Mouse (Mus musculus) heart, adult 2 months (tissue): Measurements from ENCODE around the gene Smim14.
A peak's percentile ranks its signal among the peaks of the same experiment; 100 is the strongest.

Experiments used
- CTCF ChIP-seq: fragments of 200-600 bp; IDR thresholded peaks from 2 replicates; pipeline ENCODE4 v1.8.1; 2022; ENCODE audit warnings: antibody characterized with exemption, mild to moderate bottlenecking, moderate library complexity
- EP300 ChIP-seq: fragments of 200-500 bp; IDR thresholded peaks from 2 replicates; pipeline ENCODE4 v1.6.1; 2011; ENCODE audit warnings: low read depth, low read length, control low read depth; ENCODE audit not compliant: insufficient read depth

- no peak for TF ChIP-seq EP300
- TF ChIP-seq CTCF = peak; percentile 87
Measured at GRCm38 (mm10) chr5:65535457-65536067, 1.4 kb downstream of the Smim14 start.
